Mouse (Mus musculus) limb, embryonic 10.5 days (tissue): ENCODE data around the gene Mall. TPM values are rescaled to one million over a fixed set of nuclear protein-coding genes. Genes with fewer than 3 reads are reported as not detected.

Experiments used
- DNase-seq: peaks from one replicate; pipeline ENCODE4 v3.0.0-alpha.2; 2017; ENCODE audit warnings: low spot score
- H3K27ac ChIP-seq: fragments of 300-500 bp; sonication (generic); 2 replicates; pipeline ENCODE4 v1.5.1; 2016; ENCODE audit warnings: mild to moderate bottlenecking
- H3K27me3 ChIP-seq: fragments of 300-500 bp; sonication (generic); 2 replicates; pipeline ENCODE4 v1.6.1; 2016; ENCODE audit warnings: low read depth, mild to moderate bottlenecking; ENCODE audit not compliant: poor library complexity, severe bottlenecking
- H3K36me3 ChIP-seq: fragments of 300-500 bp; sonication (generic); 2 replicates; pipeline ENCODE4 v1.6.1; 2016; ENCODE audit warnings: mild to moderate bottlenecking, moderate library complexity
- H3K4me1 ChIP-seq: fragments of 300-500 bp; sonication (generic); 2 replicates; pipeline ENCODE4 v1.6.1; 2016
- H3K4me3 ChIP-seq: fragments of 300-500 bp; sonication (generic); 2 replicates; pipeline ENCODE4 v1.5.1; 2016; ENCODE audit warnings: mild to moderate bottlenecking, moderate library complexity
- H3K9me3 ChIP-seq: fragments of 300-500 bp; sonication (generic); replicated peaks from 2 replicates; pipeline ENCODE4 v1.6.1; 2016; ENCODE audit warnings: mild to moderate bottlenecking
- WGBS: fragments of 180-500 bp; shearing (Covaris S2); methylation state at CpG from one replicate; pipeline ENCODE4 v1.1.7; 2016; 5-methylcytosine and 5-hydroxymethylcytosine counted together
- polyA plus RNA-seq: library from polyadenylated mRNA; unstranded; fragments of >200 nt; fragmentation: Nextera tagmentation; extraction: Ambion mirVana; gene quantifications from 2 replicates; pipeline ENCODE4 v1.2.1, GENCODE M21; 2016

Gene Mall
- polyA plus RNA-seq, 1 experiment from 2014 or later = 1.8 TPM

- 5% methylated on average over 9 of the region's 9 CpGs for WGBS
- no peaks in the 10 kb centered on the region for H3K36me3 ChIP-seq
Observed at GRCm38 (mm10) chr2:127655419-127655818, 74.3 kb downstream of the Mall start.

GRCm38 (mm10) chr2:127654786-127655185, 74.9 kb downstream of the Mall start:
- Histone ChIP-seq H3K27me3 (peaks cover 85% of the 10 kb centered on the region), H3K36me3 (no peaks in the 10 kb centered on the region), H3K4me3 (no peak overlapping the region), H3K27ac (no peak overlapping the region), H3K9me3 (no peaks in the 10 kb centered on the region), H3K4me1 (peaks cover 14% of the 10 kb centered on the region)
- WGBS = 63% methylated on average over 3 of the region's 3 CpGs
- DNase-seq = no peak

More at GRCm38 (mm10) chr2:127655419-127655818, 74.3 kb downstream of the Mall start:
- Histone ChIP-seq H3K27ac (no peak overlapping the region), H3K4me1 (peaks cover 14% of the 10 kb centered on the region), H3K9me3 (no peaks in the 10 kb centered on the region), H3K4me3 (peak overlapping the region; percentile 49), H3K27me3 (peaks cover 82% of the 10 kb centered on the region)
- DNase-seq = peak; percentile 33

Other genes with a start within 250 kb of the Mall start
- gene Kcnip3, start 207.8 kb downstream of the Mall start, polyA plus RNA-seq = 2.1 and 2.2 TPM in 2 replicates
- 2.3 and 2.6 TPM in 2 replicates for gene Prom2, start 188.5 kb downstream of the Mall start, polyA plus RNA-seq
- gene Zfp661, start 142.8 kb downstream of the Mall start, polyA plus RNA-seq = 5.9 and 6.9 TPM in 2 replicates
- gene Mrps5, start 142.7 kb downstream of the Mall start, polyA plus RNA-seq = 171 and 176 TPM in 2 replicates
- 0.10 and 0.43 TPM in 2 replicates for gene Mal, start 73.2 kb downstream of the Mall start, polyA plus RNA-seq
- gene Nphp1, start 59.0 kb upstream of the Mall start, polyA plus RNA-seq = 36.4 and 43.6 TPM in 2 replicates
- 19.0 and 19.9 TPM in 2 replicates for gene Mtln, start 62.6 kb upstream of the Mall start, polyA plus RNA-seq
- gene Bub1, start 101.9 kb upstream of the Mall start, polyA plus RNA-seq = 112 and 126 TPM in 2 replicates
- 0.20 and 0.31 TPM in 2 replicates for gene Acoxl, start 108.9 kb upstream of the Mall start, polyA plus RNA-seq